Mouse (Mus musculus): ENCODE measurements around the gene Fam117a.

GRCm38 (mm10) chr11:95399520-95400020 is 62.8 kb downstream of the Fam117a start:
- TF ChIP-seq CTCF (IDR thresholded peaks at IDR 0.05; ENCODE audit: low read depth) = no peak
- no peak for TF ChIP-seq EP300 (optimal IDR thresholded peaks at IDR 0.05)
